Mouse (Mus musculus): ENCODE results near the gene Gm10053.

Gm10053 gene

DNA sequence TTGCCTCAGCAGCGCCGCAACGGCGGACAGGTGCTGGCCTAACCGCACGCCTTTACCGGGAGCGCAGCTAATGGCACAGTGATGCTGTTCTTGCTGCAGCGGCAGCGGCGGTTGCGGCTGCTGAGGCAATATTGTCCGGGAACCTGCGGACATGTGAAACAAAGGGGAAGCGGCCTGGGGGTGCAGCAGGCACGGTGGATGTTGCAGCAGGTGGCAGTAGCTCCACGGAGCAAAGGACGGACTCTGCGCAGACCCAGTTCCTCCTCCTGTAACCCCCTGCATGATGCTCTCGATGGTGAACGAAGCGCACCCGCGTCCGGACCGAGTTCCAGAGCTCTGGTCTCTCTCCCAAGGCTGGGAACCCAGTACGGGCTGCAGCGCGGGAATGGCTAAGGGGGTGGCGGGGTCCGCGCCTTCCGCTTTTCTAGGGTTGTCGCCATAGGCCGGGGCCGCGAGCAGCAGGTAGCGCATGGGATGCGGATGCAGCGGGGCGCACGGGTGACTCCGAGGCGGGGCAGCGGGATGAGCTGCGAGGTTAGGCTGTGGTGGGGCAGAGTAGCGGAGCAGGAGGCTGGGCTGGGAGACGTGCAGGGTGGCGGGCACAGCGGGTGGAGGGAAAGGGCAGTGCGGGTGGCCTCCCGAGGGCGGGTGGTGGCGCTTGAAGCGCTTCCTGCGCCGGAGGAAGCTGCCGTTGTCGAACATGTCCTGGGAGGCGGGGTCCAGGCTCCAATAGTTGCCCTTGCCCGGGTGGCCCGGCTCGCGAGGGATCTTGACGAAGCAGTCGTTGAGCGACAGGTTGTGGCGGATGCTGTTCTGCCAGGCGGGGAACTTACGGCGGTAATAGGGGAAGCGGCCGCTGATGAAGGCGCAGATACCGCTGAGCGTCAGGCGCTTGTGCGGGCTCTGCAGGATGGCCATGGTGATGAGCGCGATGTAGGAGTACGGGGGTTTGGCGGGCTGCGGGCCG, 24.4 kb downstream of the Gm10053 start:
- DNase-seq (ENCODE audit: low spot score): peak; percentile 48

DNA sequence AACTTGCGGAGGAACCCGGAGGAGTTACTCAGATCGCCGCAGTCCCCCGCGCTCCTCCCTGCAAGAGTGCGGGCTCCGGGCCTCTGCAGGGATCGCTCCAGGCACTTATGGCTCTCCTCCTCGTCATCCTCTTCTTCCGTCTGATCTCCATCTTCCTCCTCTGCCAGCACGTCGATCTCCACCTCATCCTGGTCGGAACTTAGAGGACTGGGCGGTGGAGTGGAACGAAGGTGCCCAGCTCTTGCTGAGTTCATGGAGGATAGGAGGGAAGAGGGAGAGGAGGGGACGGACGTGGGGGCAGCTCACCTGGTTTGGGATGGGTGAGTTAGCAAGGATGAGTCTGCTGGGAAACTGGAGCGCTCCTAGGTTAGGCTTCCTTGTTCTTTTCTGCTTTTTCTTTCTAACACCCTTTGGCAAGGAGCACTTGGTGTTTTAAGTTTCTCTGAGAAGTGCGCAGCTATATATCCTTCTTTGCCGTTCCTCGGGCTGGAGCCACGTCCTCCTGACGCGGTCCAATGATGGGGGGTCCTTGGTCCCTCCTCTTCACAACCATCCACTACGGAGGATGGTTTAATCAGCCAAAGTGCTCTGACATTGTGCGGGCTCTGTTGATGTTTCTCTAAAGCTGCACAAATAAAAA, 25.2 kb downstream of the Gm10053 start, which contains the start of gene Foxd4:
Foxd4 (minus strand) TSS at position 617 of the 640 bp plus-strand sequence.
- DNase-seq (ENCODE audit: low spot score): no peak

DNA sequence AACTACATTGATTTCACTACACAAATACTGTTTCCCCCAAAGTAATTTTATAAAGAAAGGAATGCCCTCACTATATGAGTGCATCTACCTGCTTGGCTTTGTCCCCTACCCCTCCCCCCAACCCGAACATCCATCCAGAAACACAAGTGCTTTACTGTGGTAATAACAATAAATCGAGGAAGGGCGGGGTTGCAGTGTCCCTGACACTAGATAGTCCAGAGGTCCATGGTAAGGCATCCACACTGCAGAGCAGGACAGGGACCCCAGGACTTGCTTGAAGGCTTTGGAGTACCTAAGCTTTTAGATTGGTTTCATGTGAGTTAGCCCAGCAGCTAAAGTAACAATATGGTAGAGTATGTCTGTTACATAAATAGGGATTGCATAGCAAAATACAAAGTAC, 26.2 kb downstream of the Gm10053 start:
- DNase-seq (ENCODE audit: low spot score): no peak

DNA sequence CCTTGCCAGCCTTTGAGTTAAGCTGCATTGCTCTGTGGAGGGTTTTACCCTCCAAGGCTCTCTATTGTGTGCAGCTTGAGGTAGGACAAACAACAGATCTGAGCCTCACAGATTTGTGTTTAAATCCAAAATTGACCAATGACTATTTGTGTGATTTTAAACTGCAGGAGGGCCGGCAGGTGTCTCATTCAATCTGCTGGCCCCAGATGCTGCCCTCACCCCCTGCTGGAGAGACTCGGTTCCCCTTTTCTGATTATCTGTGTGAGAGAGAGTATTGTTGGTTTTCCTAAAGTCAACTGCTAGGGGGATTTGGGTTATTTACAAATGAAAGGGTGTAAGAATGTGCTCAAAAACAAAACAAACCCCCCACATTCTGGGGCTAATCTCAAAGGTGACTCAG, 26.8 kb downstream of the Gm10053 start:
- no peak for DNase-seq (ENCODE audit: low spot score)

GRCm38 (mm10) chr19:24902821-24903220, 27.3 kb downstream of the Gm10053 start:
- DNase-seq (ENCODE audit: low spot score): no peak

DNA sequence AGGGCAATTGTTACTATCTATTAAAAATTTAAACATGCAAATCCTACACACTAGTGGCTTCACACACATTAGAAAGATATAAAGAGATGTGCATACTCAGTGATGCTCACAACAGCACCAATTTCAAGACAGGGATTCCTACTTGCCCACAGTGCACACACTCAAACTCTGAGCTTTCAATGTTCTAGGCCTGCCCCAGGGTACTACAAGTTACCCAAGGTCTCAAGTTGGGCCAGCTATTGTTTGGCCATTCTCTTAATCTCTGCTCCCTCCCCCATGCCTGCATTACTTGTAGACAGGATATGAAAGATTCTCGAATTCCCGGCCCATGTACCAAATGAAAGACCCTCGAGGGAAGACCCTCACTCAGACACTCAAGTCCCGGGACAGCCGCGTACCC, 32.2 kb downstream of the Gm10053 start:
- DNase-seq (ENCODE audit: low spot score): no peak

DNA sequence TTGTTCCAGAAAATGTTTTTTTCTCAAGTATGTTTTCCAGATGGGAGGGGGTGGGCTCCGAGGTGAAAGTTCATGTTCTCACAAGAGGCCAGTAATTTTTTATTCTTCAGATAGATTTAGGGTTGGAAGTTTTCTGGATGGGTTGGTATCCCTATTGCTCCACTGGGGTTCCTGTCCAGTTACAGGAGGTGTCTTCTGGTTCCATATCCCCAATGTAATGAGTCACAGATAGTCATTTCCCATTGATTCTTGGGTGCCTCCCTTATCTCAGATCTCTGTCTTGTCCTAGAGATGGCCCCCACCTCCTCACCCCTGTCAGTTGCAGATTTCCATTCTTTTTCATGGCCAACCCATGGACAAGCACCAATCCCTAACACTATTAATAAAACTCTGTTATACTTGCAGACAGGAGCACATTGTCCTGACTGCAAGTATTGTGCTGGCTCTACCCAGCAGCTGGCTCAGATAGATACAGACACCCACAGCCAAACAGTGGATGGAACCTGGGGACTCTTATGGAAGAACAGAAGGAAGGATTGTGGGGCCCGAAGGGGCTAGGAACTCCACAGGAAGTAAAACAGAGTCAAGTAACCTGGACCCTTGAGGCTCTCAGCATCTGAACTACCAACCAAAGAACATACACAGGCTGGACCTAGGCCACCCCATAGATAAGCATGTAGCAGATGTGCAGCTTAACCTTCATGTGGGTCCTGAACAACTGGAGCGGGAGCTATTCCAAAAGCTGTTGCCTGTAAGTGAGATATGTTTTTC, 33.1 kb downstream of the Gm10053 start:
- no peak for DNase-seq (ENCODE audit: low spot score)

- no peak for DNase-seq (ENCODE audit: low spot score)
Observed at GRCm38 (mm10) chr19:24920866-24921265, 45.4 kb downstream of the Gm10053 start.

All from testis, postnatal 10 days (tissue).